Mouse (Mus musculus) kidney, adult 2 months (tissue): ENCODE measurements at regions not wholly inside any gene's neighbourhood (a gene's known extent, or its start where the extent isn't known, plus 50 kb on each side); places are given as distances from the start of the nearest gene placed in this dataset.

Experiments used
- CTCF ChIP-seq: fragments of 200-500 bp; conservative IDR thresholded peaks from 2 replicates; pipeline ENCODE4 v1.5.1; 2011; ENCODE audit warnings: low read depth, mild to moderate bottlenecking, control low read depth, low read length, moderate library complexity, mixed read lengths; ENCODE audit not compliant: insufficient read depth, insufficient read length
- POLR2A ChIP-seq: fragments of 200-500 bp; IDR thresholded peaks from one replicate; pipeline ENCODE4 v1.6.1; 2011; ENCODE audit warnings: low read depth, low read length, control low read depth

DNA sequence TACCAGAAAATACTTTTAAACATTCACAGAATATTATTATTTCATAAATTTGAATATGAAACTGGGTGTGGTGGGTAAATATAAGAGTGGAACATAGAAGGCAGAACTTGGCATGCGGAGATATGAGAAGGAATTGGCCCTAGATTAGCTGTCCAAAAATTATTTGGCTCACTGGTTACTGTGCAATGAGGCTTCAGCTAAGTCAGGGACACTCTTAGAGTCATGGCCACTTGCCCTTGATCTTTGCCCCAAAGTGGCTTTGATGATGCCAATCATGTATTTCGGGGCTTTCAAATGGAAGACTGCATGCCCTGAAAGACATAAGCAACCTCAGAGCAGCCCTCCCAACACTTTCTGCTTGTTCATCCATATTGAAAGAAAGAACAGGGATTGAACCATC lies 76.9 kb downstream of the Pxdc1 start:
- TF ChIP-seq POLR2A = no peak
- TF ChIP-seq CTCF = no peak
